Comparison of ENCODE assay signal across 10 mouse cellular contexts in genomic region chr1:66895093-66895836, GRCm38 (mm10). TPM values are rescaled to one million over a fixed set of nuclear protein-coding genes. Genes with fewer than 3 reads are reported as not detected.
DNase-seq lines count a peak whose midpoint lies in the region; ATAC-seq lines count a peak whose summit lies in the region.
"Had no signal": no experiment of that assay in that cellular context is flagged by ENCODE, and none has a peak within 500 bp of the region (broad histone marks: within the 10 kb centered on the region; RNA-seq: fewer than 3 reads in every experiment).

No protein-coding gene starts in this region.

- whole genome bisulfite sequencing in embryonic facial prominence, embryonic 12.5 days: 79% methylated on average over 6 of the region's 6 CpGs
- WGBS in embryonic facial prominence, embryonic 10.5 days: 86% methylated on average over 6 of the region's 6 CpGs
- WGBS in limb, embryonic 12.5 days: 50% methylated on average over 6 of the region's 6 CpGs
- WGBS in limb, embryonic 10.5 days: 75% methylated on average over 6 of the region's 6 CpGs

- intact Hi-C loops in left cerebral cortex, postnatal 36 days (cut with DNase I): no loop called here

- H3K4me3 ChIP-seq in embryonic facial prominence, embryonic 12.5 days: no peak overlapping the region
- H3K4me3 ChIP-seq in embryonic facial prominence, embryonic 10.5 days: no peak overlapping the region
- H3K4me3 ChIP-seq in limb, embryonic 12.5 days (replicated peaks): no peak overlapping the region
- no peak overlapping the region for H3K4me3 ChIP-seq in limb, embryonic 10.5 days
- H3K4me3 ChIP-seq: erythroblast, embryonic 14.5 days; midbrain, embryonic 12.5 days had no signal

- H3K27me3 ChIP-seq in embryonic facial prominence, embryonic 12.5 days: no peaks in the 10 kb centered on the region
- H3K27me3 ChIP-seq in embryonic facial prominence, embryonic 10.5 days (replicated peaks; ENCODE audit: low read depth, poor library complexity, severe bottlenecking): no peaks in the 10 kb centered on the region
- H3K27me3 ChIP-seq in limb, embryonic 12.5 days: no peaks in the 10 kb centered on the region
- H3K27me3 ChIP-seq in limb, embryonic 10.5 days (ENCODE audit: low read depth, poor library complexity, severe bottlenecking): no peaks in the 10 kb centered on the region
- H3K27me3 ChIP-seq: midbrain, embryonic 12.5 days had no signal

- no peak overlapping the region for H3K9ac ChIP-seq in embryonic facial prominence, embryonic 12.5 days
- no peak overlapping the region for H3K9ac ChIP-seq in limb, embryonic 12.5 days (replicated peaks)
- H3K9ac ChIP-seq: midbrain, embryonic 12.5 days had no signal

- 0 out of 2 replicates have a peak, but pooled peaks cover 4% of the 10 kb centered on the region for H3K4me1 ChIP-seq in embryonic facial prominence, embryonic 12.5 days
- H3K4me1 ChIP-seq in embryonic facial prominence, embryonic 10.5 days: peaks cover 12% of the 10 kb centered on the region; the same call in 1 of the 2 replicates
- peaks cover 19% of the 10 kb centered on the region for H3K4me1 ChIP-seq in limb, embryonic 12.5 days (replicated peaks)
- H3K4me1 ChIP-seq in limb, embryonic 10.5 days: peaks cover 31% of the 10 kb centered on the region

- no peaks in the 10 kb centered on the region for H3K9me3 ChIP-seq in embryonic facial prominence, embryonic 12.5 days
- no peaks in the 10 kb centered on the region for H3K9me3 ChIP-seq in embryonic facial prominence, embryonic 10.5 days
- no peaks in the 10 kb centered on the region for H3K9me3 ChIP-seq in limb, embryonic 12.5 days
- H3K9me3 ChIP-seq in limb, embryonic 10.5 days (replicated peaks): no peaks in the 10 kb centered on the region
- H3K9me3 ChIP-seq: midbrain, embryonic 12.5 days had no signal

- ATAC-seq in embryonic facial prominence, embryonic 12.5 days (ENCODE audit: insufficient number of reproducible peaks, insufficient read depth, low FRiP score, low TSS enrichment): 0 out of 2 replicates have a peak, but pooled peaks have one; percentile 28
- ATAC-seq in limb, embryonic 12.5 days (ENCODE audit: insufficient number of reproducible peaks, insufficient read depth, low FRiP score, low TSS enrichment, low read depth): peak; percentile 18; the same call in 1 of the 2 replicates
- peak; percentile 83 for ATAC-seq in granulocyte monocyte progenitor cell, adult 5-6 weeks (replicated peaks; ENCODE audit: poor library complexity, severe bottlenecking)
- peak; percentile 58 for ATAC-seq in megakaryocyte, adult 5-6 weeks (ENCODE audit: poor library complexity, severe bottlenecking)

- no peak for DNase-seq in embryonic facial prominence, embryonic 10.5 days (ENCODE audit: low spot score)
- no peak for DNase-seq in limb, embryonic 10.5 days (ENCODE audit: low spot score)
- no peak for DNase-seq in left cerebral cortex, postnatal 36 days (ENCODE audit: low spot score in 2 of 2)
- no peak for DNase-seq in kidney, adult 9 months

- no peaks in the 10 kb centered on the region for H3K36me3 ChIP-seq in embryonic facial prominence, embryonic 12.5 days
- H3K36me3 ChIP-seq in embryonic facial prominence, embryonic 10.5 days (replicated peaks): no peaks in the 10 kb centered on the region
- H3K36me3 ChIP-seq in limb, embryonic 12.5 days: no peaks in the 10 kb centered on the region
- H3K36me3 ChIP-seq in limb, embryonic 10.5 days: no peaks in the 10 kb centered on the region
- H3K36me3 ChIP-seq: midbrain, embryonic 12.5 days had no signal

- no peak overlapping the region for H3K4me2 ChIP-seq in embryonic facial prominence, embryonic 12.5 days (replicated peaks)
- H3K4me2 ChIP-seq in limb, embryonic 12.5 days: peak overlapping the region; percentile 32; the same call in 1 of the 2 replicates

- H3K27ac ChIP-seq in embryonic facial prominence, embryonic 12.5 days: no peak overlapping the region
- H3K27ac ChIP-seq in embryonic facial prominence, embryonic 10.5 days (replicated peaks): no peak overlapping the region
- H3K27ac ChIP-seq in limb, embryonic 12.5 days: no peak overlapping the region
- no peak overlapping the region; the same call in 1 of the 2 replicates for H3K27ac ChIP-seq in limb, embryonic 10.5 days
- H3K27ac ChIP-seq: midbrain, embryonic 12.5 days had no signal

RNA-seq across cellular contexts. Expression of gene Acadl, which starts 32.2 kb away (rescaled TPM):
- 53.9 and 58.6 TPM in 2 replicates for polyA plus RNA-seq in embryonic facial prominence, embryonic 12.5 days (2016; fragmentation: Nextera tagmentation; extraction: Ambion mirVana)
- 35.7 and 40.4 TPM in 2 replicates for polyA plus RNA-seq in embryonic facial prominence, embryonic 10.5 days (2016; fragmentation: Nextera tagmentation; extraction: Ambion mirVana)
- 66.1 and 67.8 TPM in 2 replicates for polyA plus RNA-seq in limb, embryonic 12.5 days (2016; fragmentation: Nextera tagmentation; extraction: Ambion mirVana)
- polyA plus RNA-seq in limb, embryonic 10.5 days (2016; fragmentation: Nextera tagmentation; extraction: Ambion mirVana): 33.2 and 42.9 TPM in 2 replicates
- 55.5 and 62.8 TPM in 2 replicates for total RNA-seq in granulocyte monocyte progenitor cell, adult 5-6 weeks (2014; fragmentation: Nextera tagmentation)
- 50.5 and 52.5 TPM in 2 replicates for total RNA-seq in granulocyte monocyte progenitor cell, adult 5-6 weeks (2017)
- 75.7 and 87.7 TPM in 2 replicates for total RNA-seq in megakaryocyte, adult 5-6 weeks (2015)
- 54.4 and 62.6 TPM in 2 replicates for total RNA-seq in megakaryocyte, adult 5-6 weeks (2017)
- total RNA-seq in left cerebral cortex, postnatal 36 days (2021): 10 to 100 TPM; 30.0 to 33.0 TPM

RNA-seq across cellular contexts. Expression of gene Myl1, which starts 49.9 kb away (rescaled TPM):
- polyA plus RNA-seq in embryonic facial prominence, embryonic 12.5 days (2016; fragmentation: Nextera tagmentation; extraction: Ambion mirVana): 69.6 and 93.9 TPM in 2 replicates
- 0.54 and 1.3 TPM in 2 replicates for polyA plus RNA-seq in embryonic facial prominence, embryonic 10.5 days (2016; fragmentation: Nextera tagmentation; extraction: Ambion mirVana)
- 170 and 171 TPM in 2 replicates for polyA plus RNA-seq in limb, embryonic 12.5 days (2016; fragmentation: Nextera tagmentation; extraction: Ambion mirVana)
- polyA plus RNA-seq in limb, embryonic 10.5 days (2016; fragmentation: Nextera tagmentation; extraction: Ambion mirVana): 0.74 and 5.4 TPM in 2 replicates
- not detected in 2 replicates for total RNA-seq in granulocyte monocyte progenitor cell, adult 5-6 weeks (2014; fragmentation: Nextera tagmentation)
- total RNA-seq in granulocyte monocyte progenitor cell, adult 5-6 weeks (2017): not detected in 2 replicates
- total RNA-seq in megakaryocyte, adult 5-6 weeks (2015): not detected in 2 replicates
- total RNA-seq in megakaryocyte, adult 5-6 weeks (2017): not detected in 2 replicates
- under 1 TPM in 1 of 2 experiments, not detected in 1; 0.84 TPM for total RNA-seq in left cerebral cortex, postnatal 36 days (2021)
- polyA plus RNA-seq: erythroblast, embryonic 14.5 days had no signal

Comparison
In these comparisons a context has a peak if more than half of its experiments do, and no peak if none do; other contexts are left out.
1. RNA of gene Myl1, which starts 49.9 kb away (polyA plus RNA-seq): 170 to 171 TPM in limb, embryonic 12.5 days and 69.6 to 93.9 TPM in embryonic facial prominence, embryonic 12.5 days; 0.74 to 5.4 TPM in limb, embryonic 10.5 days and 0.54 to 1.3 TPM in embryonic facial prominence, embryonic 10.5 days; every median in the first group is over 10 times any median in the second.
2. ATAC-seq: peak in every context shown above with its lines; median percentile 83 in granulocyte monocyte progenitor cell, adult 5-6 weeks; 58 in megakaryocyte, adult 5-6 weeks; 28 in embryonic facial prominence, embryonic 12.5 days; 18 in limb, embryonic 12.5 days.